In the genomic region with DNA sequence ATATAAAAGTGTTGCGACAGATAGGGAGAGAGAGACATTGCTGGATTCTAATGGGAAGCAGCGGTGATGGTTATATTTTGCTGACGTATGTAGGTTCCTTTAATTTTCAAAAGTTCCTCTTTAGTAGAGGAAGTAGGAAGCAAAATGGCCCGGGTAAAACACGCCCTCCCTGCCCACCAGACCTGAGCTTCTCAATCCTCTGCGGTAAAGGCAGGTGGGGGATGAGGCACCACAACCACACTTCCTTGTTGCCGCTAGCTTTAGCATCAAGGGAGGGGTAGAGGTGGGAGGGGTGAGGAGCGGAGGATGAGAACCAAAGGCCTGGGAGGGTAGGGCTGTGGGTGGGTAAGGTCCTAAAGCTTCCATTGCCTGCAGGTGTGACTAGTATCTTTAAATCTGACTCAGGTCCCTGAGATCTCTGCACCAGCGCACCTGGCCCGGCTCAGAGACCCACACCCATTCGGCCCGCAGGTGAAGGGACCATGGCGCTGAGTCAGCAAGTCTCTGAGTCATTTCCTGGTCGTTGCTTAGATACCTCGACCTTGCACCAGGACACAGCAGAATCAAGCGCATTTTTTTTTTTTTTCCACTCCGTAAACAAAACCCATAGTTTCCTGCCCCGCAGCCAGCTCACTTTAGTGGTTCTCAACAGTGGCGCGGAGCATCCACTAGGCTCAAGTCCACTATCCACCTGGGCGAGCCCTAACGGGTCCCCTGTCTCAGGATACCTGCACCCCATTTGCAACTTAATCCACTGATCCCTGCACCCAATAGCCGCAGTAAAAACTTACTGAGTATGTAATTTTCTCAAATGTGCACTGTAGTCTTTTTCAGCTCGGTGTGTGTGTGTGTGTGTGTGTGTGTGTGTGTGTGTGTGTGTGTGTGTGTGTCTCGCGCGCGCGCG, we compare ENCODE assay signal across 8 mouse cellular contexts. TPM values are rescaled to one million over a fixed set of nuclear protein-coding genes. Genes with fewer than 3 reads are reported as not detected.
DNase-seq lines count a peak whose midpoint lies in the region; ATAC-seq lines count a peak whose summit lies in the region.

No protein-coding gene starts in this region.

- H3K4me1 ChIP-seq in limb, embryonic 13.5 days: no peaks in the 10 kb centered on the region

- peak overlapping the region; percentile 35 for H3K4me2 ChIP-seq in limb, embryonic 13.5 days (replicated peaks)

- no peak overlapping the region for H3K4me3 ChIP-seq in limb, embryonic 13.5 days

- no peak overlapping the region for H3K9ac ChIP-seq in limb, embryonic 13.5 days

- H3K9me3 ChIP-seq in limb, embryonic 13.5 days: 0 out of 2 replicates have a peak, but pooled peaks cover 6% of the 10 kb centered on the region

- intact Hi-C loops in heart, postnatal 14 days (cut with DNase I): no loop called here
- intact Hi-C loops in left cerebral cortex, postnatal 25 days (cut with DNase I): no loop called here

- H3K27me3 ChIP-seq in limb, embryonic 13.5 days: peaks cover 5% of the 10 kb centered on the region; the same call in 1 of the 2 replicates

- no peak for ATAC-seq in limb, embryonic 13.5 days (ENCODE audit: low FRiP score, low read depth)

- 34% methylated on average over 28 of the region's 30 CpGs for WGBS in limb, embryonic 13.5 days

- H3K27ac ChIP-seq in limb, embryonic 13.5 days: no peak overlapping the region

- peak; percentile 45 for DNase-seq in gastrocnemius, postnatal 25 days
- DNase-seq in gastrocnemius, adult 8-10 months (ENCODE audit: low spot score in 2 of 2): no peak
- peak; percentile 34 for DNase-seq in adrenal gland, postnatal 10 days
- DNase-seq in heart, postnatal 14 days: peak; percentile 12 to 34
- peak; percentile 93 for DNase-seq in naive thymus-derived CD4-positive, alpha-beta T cell, adult 2 months (ENCODE audit: low read depth)
- peak; percentile 58 for DNase-seq in urinary bladder, postnatal 25 days (ENCODE audit: low spot score)
- no peak for DNase-seq in left cerebral cortex, postnatal 25 days (ENCODE audit: low spot score in 2 of 2)

- H3K36me3 ChIP-seq in limb, embryonic 13.5 days: no peaks in the 10 kb centered on the region

RNA-seq across cellular contexts. Expression of a gene that starts 14.1 kb away (rescaled TPM):
- 10 to 100 TPM; 50.6 to 90.7 TPM for total RNA-seq in gastrocnemius, postnatal 25 days (2021)
- total RNA-seq in gastrocnemius, adult 8-10 months (2022): 10 to 100 TPM; 14.8 to 39.6 (median 19.8) TPM
- 100 to 1,000 TPM; 210 to 249 TPM for total RNA-seq in adrenal gland, postnatal 10 days (2021)
- total RNA-seq in heart, postnatal 14 days (2021): 100 to 1,000 TPM; 111 to 124 TPM
- 1,099 and 1,131 TPM in 2 replicates for polyA plus RNA-seq in limb, embryonic 13.5 days (2015; fragmentation: Nextera tagmentation; extraction: Ambion mirVana)
- total RNA-seq in left cerebral cortex, postnatal 25 days (2021): 10 to 100 TPM in 1 of 2 experiments, 1 to 10 TPM in 1; 8.3 to 11.3 TPM

RNA-seq across cellular contexts. Expression of a gene that starts 37.7 kb away (rescaled TPM):
- not detected for total RNA-seq in gastrocnemius, postnatal 25 days (2021)
- total RNA-seq in gastrocnemius, adult 8-10 months (2022): not detected
- total RNA-seq in adrenal gland, postnatal 10 days (2021): not detected
- total RNA-seq in heart, postnatal 14 days (2021): not detected
- not detected in 2 replicates for polyA plus RNA-seq in limb, embryonic 13.5 days (2015; fragmentation: Nextera tagmentation; extraction: Ambion mirVana)
- total RNA-seq in left cerebral cortex, postnatal 25 days (2021): not detected

RNA-seq across cellular contexts. Expression of a gene that starts 48.7 kb away (rescaled TPM):
- total RNA-seq in gastrocnemius, postnatal 25 days (2021): 10 to 100 TPM; 63.9 to 85.7 TPM
- 10 to 100 TPM; 16.5 to 34.3 (median 26.9) TPM for total RNA-seq in gastrocnemius, adult 8-10 months (2022)
- 100 to 1,000 TPM; 204 to 207 TPM for total RNA-seq in adrenal gland, postnatal 10 days (2021)
- total RNA-seq in heart, postnatal 14 days (2021): 100 to 1,000 TPM; 129 to 145 TPM
- polyA plus RNA-seq in limb, embryonic 13.5 days (2015; fragmentation: Nextera tagmentation; extraction: Ambion mirVana): 345 and 367 TPM in 2 replicates
- total RNA-seq in left cerebral cortex, postnatal 25 days (2021): 10 to 100 TPM; 35.9 to 41.5 TPM

Comparison
In these comparisons a context has a peak if more than half of its experiments do, and no peak if none do; other contexts are left out.
1. DNase-seq: peak in gastrocnemius, postnatal 25 days (single experiment), adrenal gland, postnatal 10 days (single experiment), heart, postnatal 14 days (2 of 2), naive thymus-derived CD4-positive, alpha-beta T cell, adult 2 months (single experiment) and urinary bladder, postnatal 25 days (single experiment); none in gastrocnemius, adult 8-10 months (0 of 2) and left cerebral cortex, postnatal 25 days (0 of 2).